Mouse (Mus musculus) spleen, adult 2 months (tissue): Measurements from ENCODE around the gene 1700013F07Rik.

Source experiments
- CTCF ChIP-seq: fragments of 200-500 bp; IDR thresholded peaks from 2 replicates; pipeline ENCODE4 v1.5.1; 2011; ENCODE audit warnings: mild to moderate bottlenecking, inconsistent platforms; ENCODE audit not compliant: insufficient read depth, insufficient read length, insufficient replicate concordance; ENCODE audit errors: extremely low read depth
- POLR2A ChIP-seq: fragments of 200-500 bp; IDR thresholded peaks from 2 replicates; pipeline ENCODE4 v1.6.1; 2011; ENCODE audit warnings: low read depth, low read length, inconsistent platforms

DNA sequence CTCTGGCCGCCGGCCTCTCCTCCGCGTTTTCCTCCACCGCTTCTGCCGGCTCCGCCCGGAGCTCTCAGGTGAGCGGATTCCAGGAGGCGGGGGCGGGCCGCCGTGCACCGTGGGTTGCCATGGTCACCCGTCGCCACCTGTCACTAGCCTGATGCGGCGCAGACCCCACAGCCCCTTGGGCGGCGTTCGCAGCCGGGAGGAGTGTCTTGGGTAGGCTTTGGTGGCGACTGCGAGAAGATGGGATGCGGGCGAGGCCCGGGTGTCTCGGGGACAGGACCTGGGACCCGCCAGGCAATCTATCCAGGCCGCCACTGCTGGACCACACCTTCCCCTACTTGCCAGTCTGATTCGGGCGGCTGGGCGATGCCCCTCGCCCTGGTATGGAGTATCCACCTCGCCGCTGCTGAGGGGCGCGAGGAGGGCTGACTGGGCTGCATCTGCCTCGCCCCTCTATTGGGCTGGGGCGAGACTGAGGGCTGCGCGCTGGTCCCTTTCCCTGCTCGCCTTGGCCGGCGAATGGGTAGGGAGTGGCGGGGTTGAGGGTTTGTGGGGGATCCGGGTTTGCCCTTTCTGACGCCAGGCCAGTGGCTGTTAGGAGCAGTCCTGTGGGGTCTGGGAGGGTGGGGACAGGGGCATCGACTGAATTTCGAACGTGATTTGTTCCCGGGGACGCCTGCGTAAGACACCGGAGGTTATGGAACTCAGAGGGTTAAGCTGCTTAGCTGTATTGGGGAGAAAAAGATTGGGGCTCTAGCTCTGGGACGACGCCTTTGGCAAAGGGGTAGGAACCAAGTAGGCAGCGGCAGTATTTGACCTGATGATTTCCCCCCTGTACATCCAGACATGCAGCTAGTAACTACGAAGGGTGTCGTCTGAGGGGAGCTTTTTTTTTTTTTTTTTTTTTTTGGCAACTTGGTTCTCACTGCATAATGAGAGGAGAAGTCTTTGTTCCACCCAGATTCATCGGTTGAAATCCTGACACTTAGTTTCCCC lies 57.9 kb downstream of the 1700013F07Rik start:
- TF ChIP-seq CTCF = no peak
- TF ChIP-seq POLR2A = no peak
